Mouse (Mus musculus): ENCODE measurements at regions not wholly inside any gene's neighbourhood (a gene's known extent, or its start where the extent isn't known, plus 50 kb on each side); places are given as distances from the start of the nearest gene placed in this dataset.

DNA sequence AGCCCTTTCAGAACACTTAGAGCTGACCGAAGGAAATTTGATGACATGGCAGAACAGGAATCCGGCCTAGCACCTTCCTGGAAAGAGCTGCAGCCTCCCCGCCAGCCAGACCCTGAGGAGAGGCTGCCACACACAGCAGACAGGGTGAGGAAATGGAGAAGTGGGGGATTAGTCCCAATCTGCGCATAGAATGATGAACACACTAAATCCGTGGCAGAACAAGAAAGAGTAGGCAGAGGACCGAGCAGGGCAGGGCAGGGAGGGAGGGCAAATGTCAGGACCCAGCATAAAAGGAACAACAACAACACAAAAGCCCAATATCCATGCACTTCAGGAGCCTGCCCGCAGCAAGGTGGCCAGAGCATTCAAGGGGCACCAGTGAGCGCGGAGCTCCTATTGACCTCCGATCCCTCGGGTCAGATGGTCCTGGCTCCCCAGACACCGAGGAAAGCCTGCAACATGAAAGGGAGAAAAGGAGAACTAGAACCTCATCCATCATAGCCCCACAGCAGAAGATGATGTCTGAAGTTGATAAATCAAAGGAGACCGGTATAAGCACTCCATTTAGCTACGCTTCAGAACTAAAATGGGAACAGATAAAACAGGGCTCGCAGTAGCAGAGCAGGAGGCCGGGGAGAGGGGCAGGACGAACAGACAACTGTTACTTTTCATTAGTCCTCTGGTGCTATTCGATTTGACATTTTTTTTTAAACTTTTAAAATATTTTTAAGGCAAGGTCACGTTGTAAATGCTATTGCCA, 136.3 kb upstream of the Pkdcc start:
- Histone ChIP-seq H3K4me3 (no peak overlapping the region), H3K9ac (no peak overlapping the region), H3K27me3 (peaks cover 5% of the 10 kb centered on the region; the same call in 1 of the 2 replicates), H3K9me3 (0 out of 2 replicates have a peak, but pooled peaks cover 3% of the 10 kb centered on the region), H3K27ac (replicated peaks) (no peak overlapping the region), H3K36me3 (no peaks in the 10 kb centered on the region), H3K4me2 (no peak overlapping the region), H3K4me1 (replicated peaks) (peaks cover 19% of the 10 kb centered on the region)
- no peak for ATAC-seq (ENCODE audit: low read depth)
- 18% methylated on average over 19 of the region's 19 CpGs for WGBS

- Histone ChIP-seq H3K27ac (replicated peaks) (no peak overlapping the region), H3K27me3 (peaks cover 5% of the 10 kb centered on the region; the same call in 1 of the 2 replicates), H3K36me3 (no peaks in the 10 kb centered on the region), H3K9me3 (0 out of 2 replicates have a peak, but pooled peaks cover 3% of the 10 kb centered on the region), H3K4me3 (no peak overlapping the region), H3K4me1 (replicated peaks) (peaks cover 24% of the 10 kb centered on the region), H3K9ac (no peak overlapping the region), H3K4me2 (no peak overlapping the region)
- no peak for ATAC-seq (ENCODE audit: low read depth)
- WGBS = 57% methylated on average over 7 of the region's 7 CpGs
Measured at GRCm38 (mm10) chr17:83079361-83079685, 135.8 kb upstream of the Pkdcc start.

GRCm38 (mm10) chr17:83081729-83082128, 133.4 kb upstream of the Pkdcc start:
- H3K9me3 ChIP-seq = 0 out of 2 replicates have a peak, but pooled peaks cover 3% of the 10 kb centered on the region
- 71% methylated on average over 8 of the region's 8 CpGs for WGBS
- H3K27ac ChIP-seq (replicated peaks) = no peak overlapping the region
- H3K4me1 ChIP-seq (replicated peaks) = peaks cover 28% of the 10 kb centered on the region
- ATAC-seq (ENCODE audit: low read depth) = no peak
- no peaks in the 10 kb centered on the region for H3K36me3 ChIP-seq
- H3K4me2 ChIP-seq = no peak overlapping the region
- H3K4me3 ChIP-seq = no peak overlapping the region
- no peak overlapping the region for H3K9ac ChIP-seq
- peaks cover 5% of the 10 kb centered on the region; the same call in 1 of the 2 replicates for H3K27me3 ChIP-seq

DNA sequence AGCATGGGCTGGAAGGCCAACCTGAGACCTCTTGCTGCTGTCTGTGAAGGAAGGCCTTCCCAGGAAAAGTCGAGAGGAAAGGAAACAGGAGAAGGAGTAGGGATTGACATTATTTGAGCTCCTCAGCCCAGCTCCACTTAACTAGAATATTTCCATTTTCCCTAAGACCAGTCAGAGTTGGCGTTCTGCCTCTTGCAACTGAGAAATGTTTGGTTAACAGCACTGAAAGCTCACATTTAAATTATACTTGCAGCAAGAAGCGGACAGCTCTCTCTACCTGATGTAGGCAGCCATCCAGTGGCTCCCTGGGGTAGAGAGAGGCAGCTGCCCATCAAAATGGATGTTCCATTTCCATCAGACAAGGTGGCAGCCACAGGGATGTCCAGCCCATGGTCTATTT, 131.6 kb upstream of the Pkdcc start:
- peaks cover 22% of the 10 kb centered on the region for H3K4me1 ChIP-seq (replicated peaks)
- H3K4me3 ChIP-seq = no peak overlapping the region
- H3K4me2 ChIP-seq = no peak overlapping the region
- H3K9ac ChIP-seq = no peak overlapping the region
- H3K27ac ChIP-seq (replicated peaks) = no peak overlapping the region
- 0 out of 2 replicates have a peak, but pooled peaks cover 2% of the 10 kb centered on the region for H3K27me3 ChIP-seq
- no peaks in the 10 kb centered on the region for H3K36me3 ChIP-seq
- ATAC-seq (ENCODE audit: low read depth) = no peak
- WGBS = 63% methylated on average over 3 of the region's 3 CpGs
- 0 out of 2 replicates have a peak, but pooled peaks cover 3% of the 10 kb centered on the region for H3K9me3 ChIP-seq

DNA sequence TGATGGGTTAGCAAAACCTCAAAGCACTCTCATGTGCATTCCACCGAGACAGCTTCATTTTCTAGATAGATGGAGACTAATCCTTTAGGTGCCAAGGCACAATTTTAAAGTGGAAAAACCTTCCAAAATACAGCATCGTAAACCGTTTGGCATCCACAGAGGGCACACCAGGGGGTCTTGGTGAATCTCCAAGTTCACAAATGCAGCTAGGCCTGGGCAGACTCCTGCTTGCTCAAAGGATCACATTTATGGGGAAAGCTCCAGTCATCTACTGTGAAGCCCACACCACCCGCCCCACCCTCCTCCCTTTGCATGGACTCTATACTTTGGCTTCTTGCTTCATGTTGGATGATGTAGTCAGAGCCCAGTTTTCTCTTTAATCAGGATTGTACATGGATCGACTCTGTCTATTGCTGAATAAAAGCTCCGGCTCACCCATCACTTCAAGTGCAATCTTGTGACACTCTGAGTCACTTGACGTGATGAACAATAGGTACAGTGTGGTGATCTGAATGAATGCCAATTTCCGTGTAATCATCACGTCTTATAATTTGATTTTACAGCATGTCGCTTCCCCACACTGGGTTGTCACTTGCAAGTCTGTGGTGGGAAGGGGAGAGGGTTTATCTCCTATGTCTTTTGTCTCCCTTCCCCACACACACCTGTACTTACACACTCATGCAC, 129.2 kb upstream of the Pkdcc start:
- Histone ChIP-seq H3K9me3 (no peaks in the 10 kb centered on the region), H3K27ac (replicated peaks) (no peak overlapping the region), H3K4me3 (no peak overlapping the region), H3K27me3 (no peaks in the 10 kb centered on the region), H3K36me3 (no peaks in the 10 kb centered on the region), H3K4me2 (no peak overlapping the region), H3K4me1 (replicated peaks) (peaks cover 15% of the 10 kb centered on the region; the same call in 1 of the 2 replicates), H3K9ac (no peak overlapping the region)
- 86% methylated on average over 10 of the region's 10 CpGs for WGBS
- no peak for ATAC-seq (ENCODE audit: low read depth)

GRCm38 (mm10) chr17:83086703-83087102, 128.4 kb upstream of the Pkdcc start:
- no peak for ATAC-seq (ENCODE audit: low read depth)
- WGBS = 86% methylated on average over 2 of the region's 2 CpGs

DNA sequence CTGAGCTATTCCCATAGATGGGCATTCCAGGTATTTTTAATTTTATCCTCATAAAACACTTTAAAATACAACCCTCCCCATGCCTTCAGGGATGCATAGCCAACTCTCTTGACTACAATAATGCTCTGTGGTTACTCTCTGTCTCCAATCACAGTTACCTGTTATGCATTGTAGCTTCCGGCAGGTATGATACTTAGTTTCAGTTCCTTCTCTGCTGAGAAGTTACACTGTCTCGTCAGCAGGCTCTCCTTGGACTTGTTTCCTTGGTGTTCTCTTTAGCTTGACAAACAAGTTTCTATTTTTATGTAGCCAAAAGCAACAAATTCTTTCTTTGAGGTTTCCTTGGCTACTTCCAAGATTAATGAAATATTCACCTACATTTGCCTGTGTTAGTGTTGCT, 126.6 kb upstream of the Pkdcc start:
- H3K36me3 ChIP-seq = no peaks in the 10 kb centered on the region
- WGBS = 89% methylated on average over 2 of the region's 2 CpGs
- no peaks in the 10 kb centered on the region for H3K9me3 ChIP-seq
- no peak for ATAC-seq (ENCODE audit: low read depth)
- no peak overlapping the region for H3K9ac ChIP-seq
- peaks cover 12% of the 10 kb centered on the region; the same call in 1 of the 2 replicates for H3K4me1 ChIP-seq (replicated peaks)
- H3K4me2 ChIP-seq = no peak overlapping the region
- H3K27ac ChIP-seq (replicated peaks) = no peak overlapping the region
- no peak overlapping the region for H3K4me3 ChIP-seq
- no peaks in the 10 kb centered on the region for H3K27me3 ChIP-seq

More at GRCm38 (mm10) chr17:83086703-83087102, 128.4 kb upstream of the Pkdcc start:
- no peak overlapping the region for H3K9ac ChIP-seq
- H3K4me2 ChIP-seq = no peak overlapping the region
- H3K4me3 ChIP-seq = no peak overlapping the region
- H3K27ac ChIP-seq (replicated peaks) = no peak overlapping the region
- H3K27me3 ChIP-seq = no peaks in the 10 kb centered on the region
- no peaks in the 10 kb centered on the region for H3K9me3 ChIP-seq
- peaks cover 15% of the 10 kb centered on the region; the same call in 1 of the 2 replicates for H3K4me1 ChIP-seq (replicated peaks)
- H3K36me3 ChIP-seq = no peaks in the 10 kb centered on the region

DNA sequence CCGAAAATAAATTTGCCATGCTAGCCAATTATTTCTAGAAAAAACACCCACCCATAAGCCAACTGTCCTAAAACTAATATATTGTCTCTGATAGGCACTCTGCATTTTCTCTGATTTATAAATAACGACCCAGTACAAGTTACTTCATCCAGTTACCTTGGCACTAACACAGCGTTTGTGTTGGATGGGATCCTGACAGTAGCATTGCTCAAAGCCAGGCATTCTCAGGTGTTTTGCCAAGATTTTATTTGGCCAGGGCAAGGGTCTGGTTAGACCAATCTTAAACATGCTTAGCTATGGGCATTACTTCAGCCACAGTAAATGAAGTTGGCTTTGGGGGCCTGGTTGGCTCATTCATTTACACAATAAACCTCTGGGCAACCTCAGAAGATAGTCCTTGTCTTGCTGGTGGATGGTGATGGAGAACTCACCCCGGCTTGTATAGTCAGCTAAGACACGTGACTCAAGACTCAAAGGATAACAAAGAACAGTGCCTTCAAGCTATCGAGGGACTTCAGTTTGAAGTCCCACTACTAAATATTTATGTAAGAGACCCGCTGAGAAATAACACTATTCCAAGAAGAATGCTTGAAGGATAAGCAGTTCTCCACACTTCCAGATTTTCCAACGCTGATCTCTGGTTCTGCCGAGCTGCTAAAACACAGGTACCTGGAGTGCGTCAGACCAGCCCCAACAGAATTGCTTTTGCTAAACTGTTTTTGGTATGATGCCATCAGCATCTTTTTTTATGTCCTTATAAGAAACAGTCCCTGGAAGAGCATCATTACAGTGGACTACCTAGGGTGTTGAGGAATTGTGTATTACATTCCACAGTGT, 125.0 kb upstream of the Pkdcc start:
- 84% methylated on average over 10 of the region's 10 CpGs for WGBS
- Histone ChIP-seq H3K4me2 (no peak overlapping the region), H3K4me3 (no peak overlapping the region), H3K27ac (replicated peaks) (no peak overlapping the region), H3K9ac (no peak overlapping the region), H3K36me3 (no peaks in the 10 kb centered on the region), H3K4me1 (replicated peaks) (0 out of 2 replicates have a peak, but pooled peaks cover 3% of the 10 kb centered on the region), H3K27me3 (no peaks in the 10 kb centered on the region), H3K9me3 (no peaks in the 10 kb centered on the region)
- no peak for ATAC-seq (ENCODE audit: low read depth)

- H3K4me2 ChIP-seq = no peak overlapping the region
- no peak for ATAC-seq (ENCODE audit: low read depth)
- H3K4me1 ChIP-seq (replicated peaks) = peaks cover 6% of the 10 kb centered on the region
- WGBS = 70% methylated on average over 5 of the region's 5 CpGs
- no peaks in the 10 kb centered on the region for H3K27me3 ChIP-seq
- no peak overlapping the region for H3K9ac ChIP-seq
- H3K27ac ChIP-seq (replicated peaks) = no peak overlapping the region
- H3K36me3 ChIP-seq = no peaks in the 10 kb centered on the region
- no peak overlapping the region for H3K4me3 ChIP-seq
- no peaks in the 10 kb centered on the region for H3K9me3 ChIP-seq
Measured at GRCm38 (mm10) chr17:83093862-83094261, 121.2 kb upstream of the Pkdcc start.

DNA sequence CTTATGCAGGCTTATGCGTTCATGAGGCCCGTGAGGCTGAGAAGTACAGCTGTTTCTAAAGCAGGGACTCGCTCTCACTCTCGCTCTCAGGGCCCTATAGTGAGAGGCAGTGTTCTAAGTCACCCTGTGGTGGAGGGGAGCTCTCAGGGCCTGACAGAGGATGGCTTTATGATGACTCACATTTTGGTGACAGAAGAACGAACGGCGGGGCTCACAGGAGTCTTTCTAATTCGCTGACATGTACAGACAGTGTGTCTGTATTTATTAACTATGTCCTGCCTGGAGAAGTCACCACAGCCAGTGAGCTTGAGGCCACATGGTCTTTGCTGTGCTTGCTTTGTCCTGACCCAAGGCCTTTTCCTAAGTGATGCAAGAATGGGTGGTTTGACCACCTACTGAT, 118.6 kb upstream of the Pkdcc start:
- Histone ChIP-seq H3K4me2 (no peak overlapping the region), H3K9me3 (no peaks in the 10 kb centered on the region), H3K4me3 (no peak overlapping the region), H3K27ac (replicated peaks) (no peak overlapping the region), H3K27me3 (no peaks in the 10 kb centered on the region), H3K36me3 (no peaks in the 10 kb centered on the region), H3K9ac (no peak overlapping the region), H3K4me1 (replicated peaks) (peaks cover 6% of the 10 kb centered on the region)
- ATAC-seq (ENCODE audit: low read depth) = no peak
- 71% methylated on average over 8 of the region's 8 CpGs for WGBS

DNA sequence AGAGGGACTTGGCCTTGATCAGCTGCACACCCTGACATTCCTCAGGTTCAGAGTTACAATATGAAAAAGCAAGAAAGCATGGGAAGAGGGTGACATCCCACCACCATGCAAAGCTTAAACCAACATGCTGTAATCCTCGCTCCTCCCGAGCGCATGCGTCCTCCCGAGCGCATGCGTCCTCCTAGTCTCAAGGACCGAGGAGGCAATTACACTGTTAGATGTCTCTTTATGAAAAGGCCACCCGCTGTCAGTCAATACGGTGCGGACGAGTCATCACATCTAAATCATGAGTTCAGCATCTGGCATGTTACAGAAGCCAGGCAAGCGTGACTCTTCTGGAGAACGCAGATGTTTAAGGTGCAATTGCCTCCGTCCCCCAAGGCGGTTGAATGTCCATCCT, 117.1 kb upstream of the Pkdcc start:
- Histone ChIP-seq H3K4me1 (replicated peaks) (peaks cover 16% of the 10 kb centered on the region), H3K27me3 (0 out of 2 replicates have a peak, but pooled peaks cover 3% of the 10 kb centered on the region), H3K36me3 (no peaks in the 10 kb centered on the region), H3K9ac (no peak overlapping the region), H3K9me3 (no peaks in the 10 kb centered on the region), H3K4me2 (peak overlapping the region; percentile 27), H3K4me3 (no peak overlapping the region), H3K27ac (replicated peaks) (no peak overlapping the region)
- 52% methylated on average over 16 of the region's 16 CpGs for WGBS
- peak; percentile 58; the same call in 1 of the 2 replicates for ATAC-seq (ENCODE audit: low read depth)
